Mouse (Mus musculus) olfactory bulb, adult 2 months (tissue): ENCODE measurements at regions not wholly inside any gene's neighbourhood (a gene's known extent, or its start where the extent isn't known, plus 50 kb on each side); places are given as distances from the start of the nearest gene placed in this dataset.
A peak's percentile ranks its signal among the peaks of the same experiment; 100 is the strongest.

ENCODE experiments used
- H3K27ac ChIP-seq: fragments of 200-500 bp; 2 replicates; pipeline ENCODE4 v1.5.1; 2012; ENCODE audit warnings: low read depth, low read length; ENCODE audit not compliant: insufficient read depth
- H3K4me1 ChIP-seq: fragments of 200-500 bp; 2 replicates; pipeline ENCODE4 v1.6.1; 2012; ENCODE audit warnings: low read length; ENCODE audit not compliant: control insufficient read depth, insufficient read depth
- H3K4me3 ChIP-seq: fragments of 200-500 bp; 2 replicates; pipeline ENCODE4 v1.5.1; 2012; ENCODE audit warnings: mild to moderate bottlenecking, low read depth, low read length, moderate library complexity; ENCODE audit not compliant: insufficient read depth
- CTCF ChIP-seq: fragments of 200-500 bp; IDR thresholded peaks from 2 replicates; pipeline ENCODE4 v1.5.1; 2012; ENCODE audit warnings: low read depth, mild to moderate bottlenecking, low read length, moderate library complexity; ENCODE audit not compliant: insufficient read depth
- POLR2A ChIP-seq: fragments of 200-500 bp; IDR thresholded peaks from 2 replicates; pipeline ENCODE4 v1.6.1; 2012; ENCODE audit warnings: mild to moderate bottlenecking, low read depth, low read length, moderate library complexity; ENCODE audit not compliant: insufficient read depth
- WGBS: fragments of 180-500 bp; shearing (Covaris S2); methylation state at CpG from one replicate; pipeline ENCODE4 v1.1.7; 2018; 5-methylcytosine and 5-hydroxymethylcytosine counted together

DNA sequence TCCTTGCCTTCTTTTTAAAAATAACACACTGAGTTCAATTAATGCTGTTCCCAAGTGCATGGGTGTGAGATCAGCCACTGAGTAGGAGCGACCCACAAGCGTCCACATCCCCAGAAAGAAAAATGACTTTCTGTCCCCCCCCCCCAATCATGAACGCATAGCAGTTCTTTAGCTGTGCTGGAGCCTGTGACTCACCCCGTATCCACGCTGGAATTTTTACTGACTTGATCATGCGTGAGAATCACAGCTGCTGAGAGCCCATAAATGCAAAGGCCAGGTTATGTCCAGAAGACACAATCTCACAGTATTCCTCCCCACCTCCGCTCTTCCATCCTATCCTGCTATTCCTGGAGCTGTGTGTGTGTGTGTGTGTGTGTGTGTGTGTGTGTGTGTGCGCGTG, 53.3 kb downstream of the Fos start:
- TF ChIP-seq POLR2A: no peak
- no peak for TF ChIP-seq CTCF
- H3K4me1 ChIP-seq: peaks cover 11% of the 10 kb centered on the region
- 0 out of 2 replicates have a peak overlapping the region, but pooled peaks have one; percentile 6 for H3K27ac ChIP-seq
- WGBS: 51% methylated on average over 9 of the region's 9 CpGs
- no peak overlapping the region for H3K4me3 ChIP-seq

DNA sequence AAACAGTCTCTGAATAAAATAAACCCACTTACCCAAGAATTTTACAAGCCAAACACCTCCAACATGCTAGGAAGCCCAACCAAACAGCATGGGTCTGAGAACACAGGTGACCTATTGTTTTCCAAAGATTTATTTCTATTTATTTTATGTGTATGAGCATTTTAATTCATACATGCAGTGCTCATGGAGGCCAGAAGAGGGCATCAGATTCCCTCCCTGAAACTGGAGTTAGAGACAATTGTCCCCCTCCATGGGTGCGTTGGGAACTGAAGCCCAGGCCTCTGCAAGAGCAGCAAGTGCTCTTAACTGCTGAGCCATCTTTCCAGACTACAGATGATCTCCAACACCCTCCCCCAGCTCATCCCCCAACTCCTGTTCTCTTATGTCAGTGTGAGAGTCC, 57.9 kb downstream of the Fos start:
- no peak for TF ChIP-seq CTCF
- no peak for TF ChIP-seq POLR2A
- H3K4me3 ChIP-seq: no peak overlapping the region
- peaks cover 8% of the 10 kb centered on the region; the same call in 1 of the 2 replicates for H3K4me1 ChIP-seq
- WGBS: 96% methylated on average over 1 of the region's 1 CpGs
- H3K27ac ChIP-seq: no peak overlapping the region

DNA sequence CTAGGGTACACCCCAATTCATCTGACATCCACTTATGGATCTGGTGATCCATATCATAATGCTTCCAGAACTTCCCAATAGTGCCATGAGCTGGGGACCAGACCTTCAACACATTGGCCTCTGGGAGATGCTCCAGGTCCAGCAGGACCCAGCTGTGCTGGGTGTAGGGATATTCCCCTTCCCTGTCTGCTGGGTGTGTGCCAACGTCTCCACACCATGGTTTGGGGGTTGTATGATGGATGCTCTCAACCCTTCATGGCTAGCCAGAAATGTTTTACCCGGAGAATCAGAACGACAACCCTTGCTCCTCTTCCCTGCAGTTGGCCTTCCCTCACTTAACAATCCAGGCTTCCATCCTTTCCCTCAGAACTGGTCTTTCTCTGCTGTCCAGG, 58.5 kb downstream of the Fos start:
- H3K27ac ChIP-seq: no peak overlapping the region; the same call in 1 of the 2 replicates
- 81% methylated on average over 3 of the region's 3 CpGs for WGBS
- TF ChIP-seq POLR2A (no peak), CTCF (no peak)
- peaks cover 7% of the 10 kb centered on the region; the same call in 1 of the 2 replicates for H3K4me1 ChIP-seq
- no peak overlapping the region for H3K4me3 ChIP-seq

DNA sequence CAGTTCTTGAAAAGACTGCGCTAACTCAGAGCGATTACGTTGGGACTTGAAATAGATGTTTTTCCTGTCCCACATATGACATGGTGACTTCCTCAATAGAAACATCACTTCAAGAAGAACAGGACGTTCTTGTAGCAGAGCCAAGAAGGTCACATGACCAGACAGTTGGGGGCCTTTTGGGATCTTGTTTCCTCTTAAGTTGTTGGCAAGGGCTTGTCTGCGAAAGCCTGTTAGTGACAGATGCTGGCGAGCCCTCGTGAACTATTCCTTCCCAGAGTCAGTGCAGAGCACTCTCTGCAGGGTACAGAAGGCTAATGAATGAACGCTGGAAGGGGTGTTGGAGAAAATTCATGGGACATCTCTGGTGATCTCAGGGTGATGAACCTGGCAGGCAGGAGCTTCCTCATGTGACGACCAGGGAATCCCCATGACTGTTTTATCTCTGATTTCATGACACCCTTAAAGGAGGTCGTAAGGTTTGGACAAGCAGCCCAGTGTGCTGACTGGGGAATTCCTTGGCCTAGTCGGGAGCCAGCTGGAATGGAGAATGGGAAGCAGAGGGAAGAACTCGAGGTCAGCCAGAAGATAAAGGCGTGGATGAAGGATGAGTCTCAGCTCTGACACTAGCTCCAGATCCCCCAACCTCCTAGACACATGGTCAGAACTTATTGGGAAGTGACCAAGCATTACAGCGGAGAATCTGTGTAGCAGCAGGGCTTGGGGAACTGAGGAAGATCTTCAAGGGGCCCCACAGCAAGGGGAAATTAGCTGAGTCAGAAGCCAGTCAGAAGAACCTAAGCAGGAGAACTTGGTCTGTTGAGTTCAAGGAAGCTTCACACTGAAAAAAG, 59.1 kb downstream of the Fos start:
- no peak for TF ChIP-seq POLR2A
- H3K27ac ChIP-seq: no peak overlapping the region
- 70% methylated on average over 14 of the region's 14 CpGs for WGBS
- H3K4me1 ChIP-seq: peaks cover 5% of the 10 kb centered on the region; the same call in 1 of the 2 replicates
- H3K4me3 ChIP-seq: no peak overlapping the region

DNA sequence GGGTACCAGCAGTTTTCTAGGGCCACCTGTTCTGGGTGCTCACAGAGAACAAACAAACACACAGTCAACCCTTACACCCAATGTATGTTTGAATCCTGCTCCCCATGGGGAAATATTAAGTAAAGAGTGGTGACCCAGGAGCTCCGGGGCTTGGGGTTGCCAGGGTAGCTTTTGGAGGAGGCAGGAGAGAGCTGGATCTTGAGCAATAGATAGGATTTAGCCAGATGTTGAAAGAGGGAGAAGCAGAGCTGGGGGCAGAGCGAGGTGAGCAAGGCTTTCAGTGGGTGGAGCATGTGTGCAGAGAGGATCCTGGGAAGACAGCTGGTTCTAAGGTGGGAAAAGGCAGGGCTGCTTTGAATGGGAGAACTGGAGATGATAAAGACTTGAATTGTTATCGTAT, 59.9 kb downstream of the Fos start:
- H3K4me3 ChIP-seq: no peak overlapping the region
- H3K4me1 ChIP-seq: peaks cover 5% of the 10 kb centered on the region; the same call in 1 of the 2 replicates
- TF ChIP-seq CTCF: no peak
- TF ChIP-seq POLR2A: no peak
- 95% methylated on average over 3 of the region's 3 CpGs for WGBS
- no peak overlapping the region for H3K27ac ChIP-seq

DNA sequence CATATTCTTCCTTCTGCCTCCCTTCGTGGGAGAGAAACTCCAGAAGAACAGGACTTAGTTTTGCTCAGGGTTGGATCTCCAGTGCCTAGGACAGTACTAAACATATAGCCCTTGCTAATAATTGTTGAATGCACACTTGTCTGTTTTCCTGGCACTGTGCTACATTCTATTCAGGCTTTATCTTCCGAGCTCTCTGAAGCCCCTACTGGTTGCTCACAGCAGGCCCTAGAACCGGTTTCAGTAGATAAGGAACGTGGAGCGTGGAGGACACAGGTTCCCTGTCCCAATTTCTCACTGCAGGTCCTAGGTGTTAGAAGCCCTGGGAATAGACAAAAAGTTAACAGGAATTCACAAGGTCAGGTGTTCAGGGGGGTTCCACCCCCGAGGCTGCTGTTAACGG, 59.4 kb upstream of the Jdp2 start:
- H3K4me3 ChIP-seq: no peak overlapping the region
- H3K27ac ChIP-seq: no peak overlapping the region
- TF ChIP-seq CTCF (no peak), POLR2A (no peak)
- peaks cover 7% of the 10 kb centered on the region for H3K4me1 ChIP-seq
- 61% methylated on average over 7 of the region's 7 CpGs for WGBS

DNA sequence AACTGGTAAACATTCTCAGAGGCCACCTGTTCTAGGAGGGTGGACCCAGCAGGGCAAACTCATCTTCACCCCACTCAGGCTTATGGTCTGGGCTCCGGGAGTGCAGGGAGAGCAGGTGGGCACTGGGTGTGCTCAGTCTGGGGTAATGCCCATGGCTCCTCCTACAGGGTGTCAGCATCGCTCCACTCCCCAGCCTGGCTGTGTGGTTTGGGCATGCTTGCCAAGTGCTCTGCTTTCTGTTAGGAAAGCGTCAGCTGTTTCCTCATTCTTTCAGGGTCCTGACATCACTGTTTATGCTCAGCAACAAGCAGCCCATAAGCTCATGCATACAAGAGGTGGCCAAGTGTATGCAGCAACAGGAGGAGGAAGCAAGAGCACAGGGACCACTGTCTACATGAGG, 57.7 kb upstream of the Jdp2 start:
- TF ChIP-seq CTCF: no peak
- no peak for TF ChIP-seq POLR2A
- Histone ChIP-seq H3K27ac (no peak overlapping the region), H3K4me1 (peaks cover 10% of the 10 kb centered on the region), H3K4me3 (no peak overlapping the region)
- WGBS: 40% methylated on average over 3 of the region's 3 CpGs

DNA sequence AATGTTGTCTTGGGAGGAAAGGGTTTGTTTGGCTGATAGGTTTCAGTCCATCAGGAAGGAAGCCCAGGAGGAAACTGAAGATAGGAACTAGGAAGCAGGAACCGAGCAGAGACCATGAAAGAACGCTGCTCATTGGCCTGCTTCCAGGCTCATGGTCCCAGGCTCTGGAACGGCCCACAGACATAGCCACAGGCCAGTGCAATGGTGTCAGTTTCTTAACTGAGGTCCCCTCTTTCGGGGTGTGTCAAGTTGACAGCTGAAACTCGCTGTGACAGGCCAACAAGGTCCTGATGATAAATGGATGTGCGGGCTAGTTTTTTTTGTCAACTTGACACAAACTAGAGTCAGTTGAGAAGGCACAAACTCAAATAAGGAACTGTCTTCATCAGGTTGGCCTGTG, 55.9 kb upstream of the Jdp2 start:
- no peak for TF ChIP-seq CTCF
- TF ChIP-seq POLR2A: no peak
- H3K27ac ChIP-seq: no peak overlapping the region
- no peak overlapping the region for H3K4me3 ChIP-seq
- H3K4me1 ChIP-seq: peaks cover 10% of the 10 kb centered on the region
- WGBS: 88% methylated on average over 6 of the region's 6 CpGs

DNA sequence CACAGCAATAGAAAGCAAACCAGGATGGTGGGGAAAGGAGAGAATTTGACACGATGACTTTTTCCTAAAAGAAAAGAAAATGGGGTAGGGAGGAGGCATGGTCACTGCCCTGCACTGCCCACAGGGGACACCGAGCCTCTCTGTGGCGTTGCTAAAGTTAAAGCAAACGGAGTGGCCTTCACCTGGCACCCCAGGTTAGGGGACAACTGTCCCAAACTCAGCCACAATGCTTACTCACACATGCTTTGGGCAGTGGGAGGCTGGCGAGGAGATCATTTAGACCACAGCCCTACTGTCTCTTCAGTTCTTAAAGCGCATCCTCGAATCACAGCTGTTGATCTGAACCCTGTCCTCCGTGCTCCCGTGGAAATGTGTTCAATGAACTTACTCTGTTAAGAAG, 55.3 kb upstream of the Jdp2 start:
- no peak for TF ChIP-seq POLR2A
- TF ChIP-seq CTCF: no peak
- no peak overlapping the region for H3K4me3 ChIP-seq
- H3K27ac ChIP-seq: no peak overlapping the region
- 94% methylated on average over 9 of the region's 9 CpGs for WGBS
- peaks cover 10% of the 10 kb centered on the region for H3K4me1 ChIP-seq
